Mouse (Mus musculus): ENCODE results near the gene Lsm14a. TPM values are rescaled to one million over a fixed set of nuclear protein-coding genes. Genes with fewer than 3 reads are reported as not detected.

The Lsm14a gene
- polyA plus RNA-seq, 1 experiment from 2014 or later: 57.1 TPM

DNA sequence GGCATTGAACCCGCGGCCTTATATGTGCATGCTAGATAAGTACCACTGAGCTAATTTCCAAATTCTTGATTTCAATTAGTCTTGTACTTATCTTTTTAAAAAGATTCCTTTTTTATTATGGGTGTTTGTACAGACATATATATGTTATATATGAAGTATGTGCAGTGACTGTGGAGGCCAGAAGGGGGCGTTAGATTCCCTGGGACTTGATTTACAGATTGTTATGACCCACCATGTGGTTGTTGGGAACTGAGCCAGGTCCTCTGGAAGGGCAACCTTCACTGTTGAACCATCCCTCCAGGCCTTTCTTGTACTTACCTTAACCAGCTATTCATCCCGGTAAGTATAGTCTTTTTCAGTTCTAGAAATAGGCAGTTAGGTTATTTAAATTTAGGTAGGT lies 780 bp downstream of the Lsm14a start:
- Histone ChIP-seq H3K4me1 (replicated peaks) (peaks cover 14% of the 10 kb centered on the region), H3K27me3 (no peaks in the 10 kb centered on the region), H3K27ac (no peak overlapping the region), H3K9me3 (replicated peaks) (no peaks in the 10 kb centered on the region), H3K4me2 (no peak overlapping the region), H3K9ac (no peak overlapping the region), H3K4me3 (no peak overlapping the region), H3K36me3 (no peaks in the 10 kb centered on the region)
- 63% methylated on average over 4 of the region's 4 CpGs for WGBS
- ATAC-seq (replicated peaks; ENCODE audit: insufficient number of reproducible peaks, insufficient read depth, low FRiP score, low read depth): no peak

GRCm38 (mm10) chr7:34391711-34392110 lies 1.4 kb downstream of the Lsm14a start:
- no peak overlapping the region for H3K4me3 ChIP-seq
- no peaks in the 10 kb centered on the region for H3K36me3 ChIP-seq
- no peaks in the 10 kb centered on the region for H3K27me3 ChIP-seq
- H3K4me2 ChIP-seq: no peak overlapping the region
- WGBS: 76% methylated on average over 4 of the region's 4 CpGs
- H3K9ac ChIP-seq: no peak overlapping the region
- no peak for ATAC-seq (replicated peaks; ENCODE audit: insufficient number of reproducible peaks, insufficient read depth, low FRiP score, low read depth)
- no peak overlapping the region for H3K27ac ChIP-seq
- no peaks in the 10 kb centered on the region for H3K9me3 ChIP-seq (replicated peaks)
- peaks cover 21% of the 10 kb centered on the region for H3K4me1 ChIP-seq (replicated peaks)

DNA sequence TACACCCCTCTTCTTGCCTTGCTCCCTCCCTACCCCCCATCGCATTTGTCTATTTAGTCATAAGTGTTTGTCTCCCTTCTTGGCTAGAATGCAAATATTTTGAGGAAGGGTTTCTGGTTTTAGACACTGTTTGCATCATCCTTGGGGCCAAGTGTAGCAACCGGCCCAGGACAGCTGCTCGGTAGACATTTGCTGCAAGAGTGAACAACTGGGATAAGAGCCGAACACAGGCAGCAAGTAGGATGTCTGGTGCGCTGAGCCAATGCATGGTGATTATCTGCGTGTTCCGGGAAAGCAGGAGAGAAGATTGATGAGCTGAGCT lies 2.3 kb downstream of the Lsm14a start:
- H3K4me2 ChIP-seq: peak overlapping the region; percentile 66
- no peak for ATAC-seq (replicated peaks; ENCODE audit: insufficient number of reproducible peaks, insufficient read depth, low FRiP score, low read depth)
- H3K4me3 ChIP-seq: peak overlapping the region; percentile 93
- no peaks in the 10 kb centered on the region for H3K27me3 ChIP-seq
- 52% methylated on average over 7 of the region's 7 CpGs for WGBS
- H3K27ac ChIP-seq: peak overlapping the region; percentile 99; the same call in 1 of the 2 replicates
- H3K36me3 ChIP-seq: no peaks in the 10 kb centered on the region
- peaks cover 25% of the 10 kb centered on the region for H3K4me1 ChIP-seq (replicated peaks)
- H3K9me3 ChIP-seq (replicated peaks): no peaks in the 10 kb centered on the region
- H3K9ac ChIP-seq: peak overlapping the region; percentile 99; the same call in 1 of the 2 replicates

DNA sequence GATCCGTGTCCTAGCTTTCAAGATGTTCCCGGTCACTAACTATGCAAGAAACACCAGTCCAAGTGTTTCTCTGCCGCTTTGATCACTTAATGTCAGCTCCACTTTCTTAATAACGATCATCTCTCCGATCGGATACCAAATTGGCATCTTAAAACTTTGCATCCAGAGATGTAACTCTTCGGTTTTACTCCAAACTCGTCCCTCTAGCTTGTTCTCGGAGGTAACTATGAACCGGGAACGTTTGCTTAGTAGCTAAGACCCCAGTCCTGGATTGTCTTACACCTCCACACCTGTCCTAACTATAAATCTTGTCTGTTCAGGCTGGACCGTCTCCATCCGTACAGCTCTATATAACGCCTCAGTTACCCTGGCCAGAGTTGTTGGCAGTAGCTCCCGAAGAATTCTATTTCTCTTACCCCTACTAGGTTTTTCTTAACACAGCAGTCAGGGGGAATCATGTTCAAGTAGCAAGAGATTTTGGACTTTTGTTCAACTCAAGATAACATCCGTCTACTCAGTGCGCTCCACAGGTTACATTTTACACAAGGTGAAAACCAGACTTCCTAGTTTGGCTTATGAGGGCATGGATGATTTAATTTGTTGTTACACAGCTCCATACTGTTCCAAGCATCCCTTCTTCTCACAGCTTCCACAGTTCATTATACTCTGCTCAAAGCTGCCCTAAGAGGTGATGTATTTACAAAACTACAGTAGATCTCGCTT lies 2.8 kb downstream of the Lsm14a start:
- peak overlapping the region; percentile 66 for H3K4me2 ChIP-seq
- peak overlapping the region; percentile 99 for H3K9ac ChIP-seq
- 7% methylated on average over 18 of the region's 18 CpGs for WGBS
- H3K4me3 ChIP-seq: peak overlapping the region; percentile 93
- H3K9me3 ChIP-seq (replicated peaks): no peaks in the 10 kb centered on the region
- peaks cover 28% of the 10 kb centered on the region for H3K4me1 ChIP-seq (replicated peaks)
- no peaks in the 10 kb centered on the region for H3K36me3 ChIP-seq
- ATAC-seq (replicated peaks; ENCODE audit: insufficient number of reproducible peaks, insufficient read depth, low FRiP score, low read depth): no peak
- H3K27me3 ChIP-seq: no peaks in the 10 kb centered on the region
- H3K27ac ChIP-seq: peak overlapping the region; percentile 99

DNA sequence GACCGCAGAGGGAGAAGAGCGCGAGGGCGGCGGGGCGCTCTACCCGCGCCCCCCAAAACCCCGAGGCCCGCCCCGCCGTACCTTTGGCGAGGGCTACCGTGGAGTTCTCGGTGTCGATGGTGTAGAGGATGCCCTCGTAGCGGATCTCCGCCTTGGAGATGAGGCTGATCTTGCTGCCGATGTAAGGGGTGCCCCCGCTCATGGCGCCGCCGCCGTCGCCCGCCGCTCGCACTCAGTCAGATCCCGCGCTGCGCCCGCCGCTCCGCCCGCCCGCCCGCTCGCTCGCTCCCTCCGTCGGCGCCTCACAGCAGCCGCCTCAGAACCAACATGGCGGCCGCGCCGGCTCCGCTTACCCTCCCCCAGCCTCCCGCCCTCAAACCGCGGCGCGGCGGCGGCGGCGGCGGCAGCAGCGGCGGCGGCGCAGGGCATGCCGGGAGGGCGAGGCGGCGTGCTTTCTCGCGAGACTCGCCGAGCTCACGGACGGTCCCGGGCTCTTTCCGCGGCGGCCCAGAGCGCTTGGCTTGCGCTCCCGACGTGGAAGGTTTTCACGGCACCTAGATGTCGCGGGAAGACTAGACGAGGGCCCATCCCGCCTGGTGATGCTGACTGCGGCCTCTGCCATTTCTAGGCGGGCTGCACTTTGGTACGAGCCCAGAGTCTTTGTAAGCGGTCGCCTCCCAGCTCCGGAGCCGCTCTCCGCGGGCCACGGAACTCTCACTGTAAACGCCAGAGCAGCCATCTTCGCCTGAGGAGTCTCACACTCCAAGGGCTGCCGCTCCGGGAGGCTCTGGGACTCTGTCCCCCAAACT lies 3.6 kb downstream of the Lsm14a start:
- peak overlapping the region; percentile 93 for H3K4me3 ChIP-seq
- no peaks in the 10 kb centered on the region for H3K9me3 ChIP-seq (replicated peaks)
- WGBS: under 1% methylated on average over 85 of the region's 100 CpGs
- peak overlapping the region; percentile 99 for H3K27ac ChIP-seq
- H3K9ac ChIP-seq: peak overlapping the region; percentile 99
- peak overlapping the region; percentile 75 for H3K4me2 ChIP-seq
- no peaks in the 10 kb centered on the region for H3K27me3 ChIP-seq
- H3K36me3 ChIP-seq: no peaks in the 10 kb centered on the region
- H3K4me1 ChIP-seq (replicated peaks): peaks cover 29% of the 10 kb centered on the region
- ATAC-seq (replicated peaks; ENCODE audit: insufficient number of reproducible peaks, insufficient read depth, low FRiP score, low read depth): peak; percentile 91

DNA sequence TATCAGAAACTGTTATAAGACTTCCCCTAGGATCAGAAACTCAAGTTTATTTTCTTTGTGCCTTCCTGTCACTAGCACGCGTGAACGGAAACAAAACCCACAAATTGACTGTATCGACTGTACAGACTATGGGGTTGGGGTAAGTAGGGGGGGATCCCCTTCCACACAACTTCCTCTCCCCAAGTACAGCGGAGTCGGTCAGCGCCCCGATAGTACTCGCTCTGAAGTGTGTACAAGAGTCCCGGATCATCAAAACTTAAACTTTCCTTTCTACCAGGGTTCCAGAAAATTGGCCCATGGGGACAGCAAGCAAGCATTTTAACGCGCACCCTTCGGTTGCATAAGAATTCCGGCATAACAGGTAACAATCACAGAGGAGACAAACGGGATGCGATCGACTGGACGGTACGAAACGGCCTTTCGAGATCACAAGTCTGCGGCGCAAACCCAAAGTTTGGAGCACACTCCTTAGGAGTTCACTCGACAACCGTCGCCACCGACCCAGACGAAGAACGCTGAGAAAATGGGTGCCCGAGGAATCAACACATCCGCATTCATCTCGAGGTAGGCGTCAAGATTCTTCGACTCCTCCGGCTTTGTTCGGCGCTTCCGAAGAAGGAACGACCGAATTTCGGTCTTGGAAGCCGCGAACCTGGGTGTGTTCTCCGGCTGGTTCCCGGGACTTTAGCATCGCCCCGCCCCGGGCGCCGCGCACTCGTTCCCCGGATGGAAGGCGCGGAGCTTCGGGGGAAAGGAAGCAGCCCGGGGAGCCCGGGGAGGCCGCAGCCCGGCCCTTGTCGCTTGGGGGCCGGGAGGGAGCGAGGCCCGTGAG lies 4.5 kb downstream of the Lsm14a start:
- H3K4me3 ChIP-seq: peak overlapping the region; percentile 93
- no peaks in the 10 kb centered on the region for H3K27me3 ChIP-seq
- H3K36me3 ChIP-seq: no peaks in the 10 kb centered on the region
- peak overlapping the region; percentile 99 for H3K9ac ChIP-seq
- peaks cover 32% of the 10 kb centered on the region for H3K4me1 ChIP-seq (replicated peaks)
- peak; percentile 62; the same call in 1 of the 2 replicates for ATAC-seq (replicated peaks; ENCODE audit: insufficient number of reproducible peaks, insufficient read depth, low FRiP score, low read depth)
- under 1% methylated on average over 64 of the region's 64 CpGs for WGBS
- H3K9me3 ChIP-seq (replicated peaks): no peaks in the 10 kb centered on the region
- peak overlapping the region; percentile 99 for H3K27ac ChIP-seq
- H3K4me2 ChIP-seq: peak overlapping the region; percentile 75

GRCm38 (mm10) chr7:34387784-34388444 lies 5.2 kb downstream of the Lsm14a start:
- peak overlapping the region; percentile 99 for H3K27ac ChIP-seq
- WGBS: 2% methylated on average over 5 of the region's 5 CpGs
- H3K9me3 ChIP-seq (replicated peaks): no peaks in the 10 kb centered on the region
- peak overlapping the region; percentile 93 for H3K4me3 ChIP-seq
- H3K27me3 ChIP-seq: no peaks in the 10 kb centered on the region
- ATAC-seq (replicated peaks; ENCODE audit: insufficient number of reproducible peaks, insufficient read depth, low FRiP score, low read depth): no peak
- peak overlapping the region; percentile 99 for H3K9ac ChIP-seq
- H3K4me2 ChIP-seq: peak overlapping the region; percentile 75
- H3K4me1 ChIP-seq (replicated peaks): peaks cover 36% of the 10 kb centered on the region
- H3K36me3 ChIP-seq: no peaks in the 10 kb centered on the region

DNA sequence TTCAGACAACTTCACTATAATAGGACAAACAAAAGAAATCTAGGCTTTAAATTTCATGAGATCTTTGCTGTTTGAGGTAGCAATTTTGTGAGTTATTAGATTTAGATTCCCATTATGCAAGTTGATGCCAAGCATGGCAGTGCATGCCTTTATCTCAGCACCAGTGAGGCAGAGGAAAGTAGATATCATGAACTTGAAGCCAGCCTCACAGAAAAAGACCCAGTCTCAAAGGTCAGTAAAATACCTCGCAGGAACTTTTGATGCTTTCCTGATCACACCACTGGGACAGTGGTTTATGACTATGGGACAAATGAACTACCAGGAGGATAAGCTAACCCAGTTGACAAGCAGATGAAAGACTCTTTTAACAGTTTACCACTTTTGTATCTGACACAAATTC lies 10.3 kb downstream of the Lsm14a start:
- peaks cover 40% of the 10 kb centered on the region for H3K4me1 ChIP-seq (replicated peaks)

DNA sequence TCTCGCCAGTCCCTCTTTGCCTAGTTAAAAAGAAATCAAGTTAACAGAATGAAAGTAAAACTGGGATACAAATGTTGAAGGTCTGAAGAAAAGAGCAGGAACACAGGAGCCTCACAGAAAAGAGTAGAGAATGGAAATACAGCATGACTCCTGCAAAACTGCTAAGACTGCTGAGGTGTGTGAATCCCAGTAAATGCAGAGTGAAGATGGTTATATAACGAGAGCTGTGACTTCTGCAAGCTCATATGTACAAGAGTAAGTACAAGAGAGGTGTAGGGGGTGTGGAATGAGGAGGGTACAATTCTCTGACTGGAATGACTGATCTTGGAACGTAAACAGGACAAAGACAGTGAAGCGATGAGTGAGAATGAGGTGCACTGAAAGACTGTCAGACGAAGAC lies 11.4 kb downstream of the Lsm14a start:
- no peak for ATAC-seq (replicated peaks; ENCODE audit: insufficient number of reproducible peaks, insufficient read depth, low FRiP score, low read depth)
- Histone ChIP-seq H3K9me3 (replicated peaks) (no peaks in the 10 kb centered on the region), H3K4me1 (replicated peaks) (peaks cover 30% of the 10 kb centered on the region), H3K27me3 (no peaks in the 10 kb centered on the region), H3K27ac (no peak overlapping the region), H3K36me3 (no peaks in the 10 kb centered on the region), H3K9ac (no peak overlapping the region), H3K4me3 (no peak overlapping the region), H3K4me2 (no peak overlapping the region)
- WGBS: 72% methylated on average over 5 of the region's 5 CpGs

More for the DNA sequence above, 10.3 kb downstream of the Lsm14a start:
- no peak overlapping the region for H3K4me3 ChIP-seq
- 39% methylated on average over 1 of the region's 1 CpGs for WGBS
- no peaks in the 10 kb centered on the region for H3K27me3 ChIP-seq
- H3K9ac ChIP-seq: no peak overlapping the region
- H3K9me3 ChIP-seq (replicated peaks): no peaks in the 10 kb centered on the region
- no peak overlapping the region for H3K4me2 ChIP-seq
- no peaks in the 10 kb centered on the region for H3K36me3 ChIP-seq
- ATAC-seq (replicated peaks; ENCODE audit: insufficient number of reproducible peaks, insufficient read depth, low FRiP score, low read depth): no peak
- no peak overlapping the region; the same call in 1 of the 2 replicates for H3K27ac ChIP-seq

- Histone ChIP-seq H3K9me3 (replicated peaks) (no peaks in the 10 kb centered on the region), H3K27ac (no peak overlapping the region), H3K4me1 (replicated peaks) (peaks cover 23% of the 10 kb centered on the region), H3K4me3 (no peak overlapping the region), H3K36me3 (no peaks in the 10 kb centered on the region), H3K9ac (no peak overlapping the region), H3K27me3 (no peaks in the 10 kb centered on the region), H3K4me2 (no peak overlapping the region)
- ATAC-seq (replicated peaks; ENCODE audit: insufficient number of reproducible peaks, insufficient read depth, low FRiP score, low read depth): no peak
- WGBS: 90% methylated on average over 3 of the region's 3 CpGs
Measured at GRCm38 (mm10) chr7:34380311-34380710, 12.8 kb downstream of the Lsm14a start.

DNA sequence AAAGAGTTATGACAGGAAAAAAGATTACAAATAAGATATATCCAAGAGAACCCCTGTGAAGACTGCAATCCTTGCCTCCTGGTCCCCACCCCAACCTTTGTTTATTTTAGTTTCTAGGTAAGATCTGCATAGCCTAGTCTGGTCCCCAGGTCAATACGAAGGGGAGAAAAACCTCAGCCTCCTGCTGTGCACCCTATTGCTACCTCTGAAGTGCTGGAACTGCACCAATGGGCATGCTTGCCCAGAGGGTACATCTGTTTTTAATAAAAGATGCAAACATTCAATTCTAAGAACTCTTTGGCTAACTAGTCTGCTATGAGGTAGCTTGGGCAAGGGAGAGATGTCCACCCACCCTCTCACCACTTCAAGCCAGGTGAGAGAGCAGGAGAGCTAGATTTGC lies 19.2 kb downstream of the Lsm14a start:
- Histone ChIP-seq H3K27me3 (no peaks in the 10 kb centered on the region), H3K4me3 (no peak overlapping the region), H3K9ac (no peak overlapping the region), H3K4me1 (replicated peaks) (0 out of 2 replicates have a peak, but pooled peaks cover 7% of the 10 kb centered on the region), H3K9me3 (replicated peaks) (no peaks in the 10 kb centered on the region), H3K36me3 (peaks cover 43% of the 10 kb centered on the region), H3K27ac (no peak overlapping the region), H3K4me2 (no peak overlapping the region)
- ATAC-seq (replicated peaks; ENCODE audit: insufficient number of reproducible peaks, insufficient read depth, low FRiP score, low read depth): no peak
- 70% methylated on average over 1 of the region's 1 CpGs for WGBS
